Mouse (Mus musculus): ENCODE measurements around the gene Brk1.

Gene Brk1

DNA sequence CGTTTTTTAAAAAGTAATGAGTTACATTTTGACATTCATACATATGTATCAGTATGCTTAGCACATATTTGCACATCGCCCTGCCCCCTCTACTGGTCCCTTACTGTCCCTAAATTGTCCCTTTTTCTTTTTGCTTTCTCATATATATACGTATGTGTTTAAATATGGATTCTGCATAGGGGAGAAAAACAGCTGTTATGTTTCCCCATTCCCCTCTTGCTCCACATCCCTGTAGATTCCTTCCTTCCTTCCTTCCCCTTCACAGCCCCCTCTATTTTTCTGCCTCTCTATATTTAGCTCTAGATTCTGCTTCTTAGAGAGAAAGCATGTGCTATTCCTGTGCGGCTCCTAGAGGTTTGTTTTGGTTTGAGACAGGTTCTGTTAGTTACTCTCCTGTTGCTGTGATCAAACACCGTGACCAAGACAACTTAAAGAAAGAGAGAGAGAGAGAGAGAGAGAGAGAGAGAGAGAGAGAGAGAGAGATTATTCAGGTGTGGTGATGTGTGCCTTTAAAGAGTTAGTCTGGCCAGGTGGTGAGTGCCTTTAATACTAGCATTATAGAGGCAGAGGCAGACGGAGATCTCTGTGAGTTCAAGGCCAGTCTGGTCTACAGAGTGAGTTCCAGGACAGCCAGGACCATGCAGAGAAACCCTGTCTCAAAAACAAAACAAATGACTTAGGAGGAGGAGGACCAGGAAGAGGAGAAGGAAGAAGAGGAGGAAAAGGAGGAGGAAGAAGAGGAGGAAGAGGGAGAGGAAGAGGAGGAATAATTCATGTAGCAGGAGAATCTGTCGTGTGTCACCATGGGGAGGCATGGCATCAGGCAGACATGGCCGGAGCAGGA, 55.3 kb downstream of the Brk1 start:
- DNase-seq (ENCODE audit: inconsistent age in 2 of 2, low spot score in 1 of 2): no peak

DNA sequence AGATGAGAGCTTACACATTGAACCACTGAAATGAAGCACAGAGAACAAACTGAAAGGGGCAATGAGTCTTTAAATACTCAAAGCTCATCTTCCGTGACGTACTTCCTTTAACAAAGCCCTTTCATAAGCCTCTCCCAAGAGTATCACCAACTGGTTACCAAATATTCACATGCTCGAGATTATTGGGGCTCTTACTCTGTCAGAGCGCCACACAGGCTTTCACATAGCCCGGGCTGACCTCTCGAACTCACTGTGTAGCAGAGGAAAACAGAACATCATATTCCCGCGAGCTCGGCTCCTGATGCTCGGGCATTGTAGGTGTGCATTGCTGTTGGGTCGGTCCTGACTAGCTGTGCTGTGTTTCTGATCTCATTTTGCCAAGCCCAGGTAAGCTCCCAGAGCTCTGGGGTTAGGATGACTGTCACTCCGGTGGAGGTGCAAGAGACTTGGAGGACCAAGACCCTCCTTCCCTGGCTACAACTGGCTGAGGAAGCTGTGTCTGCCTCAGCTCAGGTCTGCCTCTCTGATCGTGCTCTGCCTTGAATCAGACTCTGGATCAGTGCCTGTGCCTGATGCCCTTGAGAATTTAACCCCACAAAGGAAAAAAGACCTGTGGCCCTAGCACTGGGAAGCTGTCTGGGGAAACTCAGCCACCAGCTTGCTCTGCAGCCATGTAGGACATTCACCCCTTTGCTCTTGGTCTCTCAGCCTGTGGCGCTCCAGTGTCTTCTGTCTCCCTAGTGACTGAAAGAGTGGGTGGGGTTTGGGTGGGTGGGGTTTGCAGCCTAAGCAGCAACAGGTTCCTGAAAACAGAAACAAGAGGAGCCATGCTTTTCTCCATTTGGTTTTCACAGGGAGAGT, 56.1 kb downstream of the Brk1 start:
- peak; percentile 41 to 69 for DNase-seq (ENCODE audit: inconsistent age in 2 of 2, low spot score in 1 of 2)

DNA sequence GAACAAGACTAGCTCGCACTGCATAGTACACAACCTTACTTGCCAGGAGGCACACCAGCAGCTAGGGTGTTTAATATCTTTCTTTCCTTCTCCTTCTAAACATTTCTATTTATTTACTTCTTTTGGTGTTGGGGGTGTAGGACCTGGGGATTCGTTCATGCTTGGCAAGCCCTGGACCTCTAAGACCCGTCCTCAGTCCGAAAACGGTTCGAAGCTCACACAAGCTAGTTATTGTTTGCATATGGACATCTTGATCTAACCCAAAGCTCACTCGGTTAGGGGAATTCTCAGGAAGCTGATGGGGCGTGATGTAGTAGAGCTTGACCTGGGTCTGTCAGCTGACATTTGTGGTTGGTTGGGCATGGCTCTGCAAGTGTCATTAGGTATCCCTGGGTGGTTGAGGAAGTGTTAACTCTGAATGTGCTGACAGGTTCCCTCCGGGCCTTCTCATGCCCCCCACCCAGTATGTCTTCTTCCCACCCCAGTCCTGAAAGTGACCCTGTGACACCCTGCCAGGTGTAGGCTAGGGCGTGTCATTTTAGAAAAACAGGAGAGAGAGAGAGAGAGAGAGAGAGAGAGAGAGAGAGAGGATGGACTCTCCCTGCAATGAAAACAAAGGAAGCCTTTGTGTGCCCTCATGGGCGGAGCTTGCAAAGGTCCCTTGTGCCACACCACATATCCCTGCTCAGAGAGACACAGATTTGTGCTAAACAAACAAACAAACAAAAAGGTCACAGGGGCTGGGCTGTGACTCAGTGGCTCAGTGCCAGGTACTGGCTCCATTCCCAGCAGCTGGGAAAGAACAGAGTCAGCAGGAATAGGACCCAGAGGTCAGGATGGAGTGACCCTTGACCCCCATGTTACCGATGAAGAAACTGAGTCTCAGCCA, 57.0 kb downstream of the Brk1 start:
- DNase-seq (ENCODE audit: inconsistent age in 2 of 2, low spot score in 1 of 2): peak; percentile 66 to 89

DNA sequence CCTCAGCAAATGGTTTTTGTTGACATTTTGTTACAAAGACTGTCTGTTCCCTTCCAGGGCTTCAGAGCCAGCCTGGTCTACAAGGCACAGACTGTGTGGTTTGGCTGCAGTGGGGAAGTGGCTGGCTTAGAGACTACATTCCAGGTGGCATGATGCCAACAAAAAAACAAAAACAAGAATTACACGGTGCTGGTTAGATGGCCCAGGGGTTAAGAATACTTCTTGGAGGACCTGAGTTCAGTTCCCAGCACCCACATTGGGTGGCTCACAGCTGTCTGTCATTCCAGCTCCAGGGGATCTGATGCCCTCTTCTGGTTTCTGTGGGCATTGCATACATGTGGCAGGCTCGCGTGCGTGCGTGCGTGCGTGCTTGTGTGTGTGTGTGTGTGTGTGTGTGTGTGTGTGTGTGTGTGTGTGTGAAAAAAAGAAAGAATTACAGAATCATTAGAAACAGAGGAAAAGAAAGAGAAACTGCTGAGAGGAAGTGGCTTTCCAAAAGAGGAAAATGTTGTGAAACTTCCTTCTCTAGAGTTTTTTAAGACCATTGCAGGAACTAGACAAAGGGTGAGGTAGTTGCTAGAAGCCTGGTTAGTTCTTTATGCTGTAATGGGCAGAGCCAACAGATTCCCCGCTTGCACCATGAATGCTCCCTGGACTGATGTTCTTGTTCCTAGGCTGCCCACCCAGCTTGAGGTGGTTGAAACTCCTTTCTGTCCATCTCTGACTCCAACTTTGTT, 58.6 kb downstream of the Brk1 start:
- DNase-seq (ENCODE audit: inconsistent age in 2 of 2, low spot score in 1 of 2): no peak

DNA sequence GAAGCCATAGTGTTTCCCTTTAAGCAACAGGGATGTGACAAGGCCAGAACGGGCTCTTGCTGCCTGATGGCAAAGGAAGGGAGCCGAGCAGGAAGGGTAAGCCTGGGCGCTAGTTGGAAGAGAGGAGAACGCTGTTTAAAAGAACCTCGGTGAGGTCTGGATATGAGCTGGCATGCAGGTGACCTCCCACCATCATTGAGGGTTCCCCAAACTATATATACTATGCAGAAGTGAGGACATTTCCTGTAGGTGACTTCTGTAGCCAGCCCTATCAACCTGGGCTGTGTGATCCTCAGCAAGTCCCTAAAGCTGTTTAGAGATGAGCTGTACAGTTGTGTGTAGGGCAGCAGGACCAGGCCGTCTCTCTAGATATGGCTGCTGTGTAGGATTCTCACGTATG, 59.7 kb downstream of the Brk1 start:
- no peak for DNase-seq (ENCODE audit: inconsistent age in 2 of 2, low spot score in 1 of 2)

Measured in adrenal gland, adult (tissue).